Mouse (Mus musculus) midbrain, embryonic 12.5 days (tissue): ENCODE results near the gene Gm10282. TPM values are rescaled to one million over a fixed set of nuclear protein-coding genes. Genes with fewer than 3 reads are reported as not detected.

Experiments used
- ATAC-seq: fragments of 200-750 bp; cut with Nextera tagmentation; 2 replicates; pipeline ENCODE4 v1.8.0; 2017; ENCODE audit warnings: low read depth, moderate TSS enrichment, moderate library complexity; ENCODE audit not compliant: low FRiP score
- H3K27ac ChIP-seq: fragments of 300-500 bp; sonication (generic); replicated peaks from 2 replicates; pipeline ENCODE4 v1.5.1; 2016; ENCODE audit warnings: mild to moderate bottlenecking
- H3K27me3 ChIP-seq: fragments of 300-500 bp; sonication (generic); 2 replicates; pipeline ENCODE4 v1.6.1; 2016; ENCODE audit warnings: mild to moderate bottlenecking
- H3K36me3 ChIP-seq: fragments of 300-500 bp; sonication (generic); 2 replicates; pipeline ENCODE4 v1.6.1; 2016
- H3K4me1 ChIP-seq: fragments of 300-500 bp; sonication (generic); 2 replicates; pipeline ENCODE4 v1.6.1; 2016
- H3K4me2 ChIP-seq: fragments of 300-500 bp; sonication (generic); replicated peaks from 2 replicates; pipeline ENCODE4 v1.6.1; 2016; ENCODE audit warnings: mild to moderate bottlenecking, moderate library complexity
- H3K4me3 ChIP-seq: fragments of 300-500 bp; sonication (generic); 2 replicates; pipeline ENCODE4 v1.5.1; 2016; ENCODE audit warnings: mild to moderate bottlenecking
- H3K9ac ChIP-seq: fragments of 300-500 bp; sonication (generic); replicated peaks from 2 replicates; pipeline ENCODE4 v1.6.1; 2016; ENCODE audit warnings: mild to moderate bottlenecking, moderate library complexity
- H3K9me3 ChIP-seq: fragments of 300-500 bp; sonication (generic); 2 replicates; pipeline ENCODE4 v1.6.1; 2016; ENCODE audit warnings: mild to moderate bottlenecking
- WGBS: fragments of 180-500 bp; shearing (Covaris S2); methylation state at CpG from one replicate; pipeline ENCODE4 v1.1.7; 2016; 5-methylcytosine and 5-hydroxymethylcytosine counted together
- polyA plus RNA-seq: library from polyadenylated mRNA; unstranded; fragments of >200 nt; fragmentation: Nextera tagmentation; extraction: Ambion mirVana; gene quantifications from 2 replicates; pipeline ENCODE4 v1.2.1, GENCODE M21; 2016

Gm10282 gene
- polyA plus RNA-seq, 1 experiment from 2014 or later: 25.7 TPM

DNA sequence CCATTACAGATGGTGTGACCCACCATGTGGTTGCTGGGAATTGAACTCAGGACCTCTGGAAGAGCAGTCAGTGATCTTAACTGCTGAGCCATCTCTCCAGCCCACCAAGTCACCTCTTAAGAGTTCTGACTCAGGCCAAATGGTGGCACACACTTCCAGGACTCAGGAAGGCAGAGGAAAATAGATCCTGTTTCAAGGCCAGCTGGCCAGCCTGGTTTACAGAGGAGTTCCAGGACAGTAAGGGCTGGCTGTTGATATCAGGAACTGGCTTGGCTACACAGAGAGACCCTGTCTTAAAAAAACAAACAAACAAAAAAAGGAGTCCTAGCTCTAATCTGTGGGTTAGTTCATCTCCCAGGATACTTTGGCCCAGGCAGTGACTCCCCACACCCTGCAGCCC lies 32.0 kb upstream of the Gm10282 start:
- Histone ChIP-seq H3K36me3 (peaks cover 66% of the 10 kb centered on the region), H3K4me3 (no peak overlapping the region), H3K9ac (no peak overlapping the region), H3K9me3 (no peaks in the 10 kb centered on the region), H3K27ac (no peak overlapping the region), H3K27me3 (no peaks in the 10 kb centered on the region), H3K4me1 (no peaks in the 10 kb centered on the region), H3K4me2 (no peak overlapping the region)
- no peak for ATAC-seq

GRCm38 (mm10) chr8:72336273-72336672 lies 31.2 kb upstream of the Gm10282 start:
- Histone ChIP-seq H3K4me3 (no peak overlapping the region), H3K9ac (no peak overlapping the region), H3K27me3 (no peaks in the 10 kb centered on the region), H3K27ac (no peak overlapping the region), H3K9me3 (no peaks in the 10 kb centered on the region), H3K36me3 (peaks cover 58% of the 10 kb centered on the region), H3K4me1 (no peaks in the 10 kb centered on the region), H3K4me2 (no peak overlapping the region)
- 88% methylated on average over 2 of the region's 2 CpGs for WGBS
- no peak for ATAC-seq

DNA sequence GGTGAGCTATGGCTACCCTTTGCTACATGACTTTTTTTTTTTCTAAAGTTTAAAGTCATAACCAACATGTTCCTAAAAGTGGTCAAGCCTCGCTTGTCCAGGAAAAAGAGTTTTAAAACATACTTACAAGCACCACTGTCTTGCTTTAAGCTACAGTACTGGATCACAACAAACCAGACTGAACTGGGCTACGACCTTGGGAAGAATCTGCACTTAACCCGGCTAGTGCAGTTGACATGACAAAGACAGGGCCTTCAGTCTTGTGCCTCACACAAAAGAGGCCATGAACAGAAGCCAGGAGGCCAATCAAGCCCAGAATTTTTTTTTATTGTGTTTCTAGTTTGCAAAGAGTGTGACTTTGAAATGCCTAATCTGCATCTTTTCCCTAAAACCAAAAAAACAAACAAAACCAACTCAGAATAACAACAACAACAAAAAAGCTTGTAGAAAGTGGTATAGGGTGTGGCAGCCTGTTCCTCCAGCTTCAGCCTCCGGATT lies 29.1 kb upstream of the Gm10282 start:
- ATAC-seq: no peak
- H3K4me1 ChIP-seq: no peaks in the 10 kb centered on the region
- no peaks in the 10 kb centered on the region for H3K9me3 ChIP-seq
- WGBS: 78% methylated on average over 4 of the region's 4 CpGs
- H3K27ac ChIP-seq: no peak overlapping the region
- H3K4me2 ChIP-seq: no peak overlapping the region
- peaks cover 37% of the 10 kb centered on the region for H3K36me3 ChIP-seq
- no peak overlapping the region for H3K4me3 ChIP-seq
- no peak overlapping the region for H3K9ac ChIP-seq
- no peaks in the 10 kb centered on the region for H3K27me3 ChIP-seq

- Histone ChIP-seq H3K36me3 (peaks cover 31% of the 10 kb centered on the region), H3K4me2 (no peak overlapping the region), H3K27me3 (no peaks in the 10 kb centered on the region), H3K9ac (no peak overlapping the region), H3K9me3 (no peaks in the 10 kb centered on the region), H3K27ac (no peak overlapping the region), H3K4me1 (no peaks in the 10 kb centered on the region), H3K4me3 (no peak overlapping the region)
- ATAC-seq: no peak
- WGBS: 48% methylated on average over 3 of the region's 3 CpGs
These were observed 28.5 kb upstream of the Gm10282 start for GRCm38 (mm10) chr8:72333429-72334143.

GRCm38 (mm10) chr8:72331631-72332030 lies 26.6 kb upstream of the Gm10282 start:
- H3K4me1 ChIP-seq: no peaks in the 10 kb centered on the region
- 89% methylated on average over 4 of the region's 4 CpGs for WGBS
- no peak for ATAC-seq

GRCm38 (mm10) chr8:72330806-72331516 lies 25.9 kb upstream of the Gm10282 start:
- H3K4me1 ChIP-seq: no peaks in the 10 kb centered on the region
- H3K36me3 ChIP-seq: peaks cover 12% of the 10 kb centered on the region
- no peak overlapping the region for H3K4me3 ChIP-seq
- ATAC-seq: no peak
- WGBS: 83% methylated on average over 6 of the region's 6 CpGs
- H3K27me3 ChIP-seq: no peaks in the 10 kb centered on the region
- H3K27ac ChIP-seq: no peak overlapping the region
- H3K4me2 ChIP-seq: no peak overlapping the region
- no peak overlapping the region for H3K9ac ChIP-seq
- H3K9me3 ChIP-seq: no peaks in the 10 kb centered on the region

More at GRCm38 (mm10) chr8:72331631-72332030, 26.6 kb upstream of the Gm10282 start:
- Histone ChIP-seq H3K9ac (no peak overlapping the region), H3K36me3 (peaks cover 15% of the 10 kb centered on the region), H3K27ac (no peak overlapping the region), H3K4me3 (no peak overlapping the region), H3K9me3 (no peaks in the 10 kb centered on the region), H3K4me2 (no peak overlapping the region), H3K27me3 (no peaks in the 10 kb centered on the region)

- H3K27me3 ChIP-seq: 0 out of 2 replicates have a peak, but pooled peaks cover 5% of the 10 kb centered on the region
- 97% methylated on average over 3 of the region's 3 CpGs for WGBS
- no peak for ATAC-seq
These were observed 24.1 kb upstream of the Gm10282 start for GRCm38 (mm10) chr8:72329116-72329515.

DNA sequence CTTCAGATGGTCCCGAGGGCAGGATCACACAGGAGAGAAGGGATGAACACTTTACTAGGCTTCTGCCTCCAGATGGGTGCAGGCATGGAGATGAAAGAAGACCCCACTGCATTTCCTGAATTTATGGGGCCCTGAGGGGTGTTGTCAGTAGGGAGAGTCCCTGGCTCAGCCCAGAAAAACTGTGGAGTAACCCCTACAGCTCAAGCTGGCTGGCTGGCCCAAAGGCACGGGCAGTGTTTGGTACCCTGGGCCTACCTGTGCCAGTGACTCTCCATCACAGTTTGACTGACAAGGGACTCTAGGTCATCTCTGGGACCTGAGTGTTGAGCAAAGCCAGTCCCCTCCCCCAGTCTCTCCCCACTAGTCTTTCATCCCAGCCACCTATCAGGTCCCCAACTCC lies 19.6 kb upstream of the Gm10282 start:
- no peak for ATAC-seq
- peaks cover 4% of the 10 kb centered on the region for H3K4me1 ChIP-seq
- H3K9me3 ChIP-seq: no peaks in the 10 kb centered on the region
- WGBS: 81% methylated on average over 2 of the region's 2 CpGs
- peaks cover 43% of the 10 kb centered on the region for H3K27me3 ChIP-seq
- no peak overlapping the region for H3K27ac ChIP-seq
- H3K36me3 ChIP-seq: no peaks in the 10 kb centered on the region
- no peak overlapping the region for H3K4me2 ChIP-seq
- H3K4me3 ChIP-seq: no peak overlapping the region
- H3K9ac ChIP-seq: no peak overlapping the region

More at GRCm38 (mm10) chr8:72329116-72329515, 24.1 kb upstream of the Gm10282 start:
- Histone ChIP-seq H3K27ac (no peak overlapping the region), H3K9ac (no peak overlapping the region), H3K36me3 (no peaks in the 10 kb centered on the region), H3K4me2 (no peak overlapping the region), H3K4me3 (no peak overlapping the region), H3K4me1 (no peaks in the 10 kb centered on the region), H3K9me3 (no peaks in the 10 kb centered on the region)

GRCm38 (mm10) chr8:72324036-72324706 lies 19.1 kb upstream of the Gm10282 start:
- 90% methylated on average over 10 of the region's 10 CpGs for WGBS
- ATAC-seq: no peak

GRCm38 (mm10) chr8:72323131-72323725 lies 18.2 kb upstream of the Gm10282 start:
- Histone ChIP-seq H3K4me1 (peaks cover 14% of the 10 kb centered on the region), H3K9ac (no peak overlapping the region), H3K36me3 (no peaks in the 10 kb centered on the region), H3K9me3 (no peaks in the 10 kb centered on the region), H3K4me2 (no peak overlapping the region), H3K4me3 (no peak overlapping the region), H3K27me3 (peaks cover 57% of the 10 kb centered on the region), H3K27ac (no peak overlapping the region)
- 68% methylated on average over 6 of the region's 6 CpGs for WGBS
- ATAC-seq: no peak

More at GRCm38 (mm10) chr8:72324036-72324706, 19.1 kb upstream of the Gm10282 start:
- no peak overlapping the region for H3K27ac ChIP-seq
- H3K4me1 ChIP-seq: peaks cover 10% of the 10 kb centered on the region
- peaks cover 49% of the 10 kb centered on the region for H3K27me3 ChIP-seq
- H3K4me3 ChIP-seq: no peak overlapping the region
- no peaks in the 10 kb centered on the region for H3K36me3 ChIP-seq
- H3K9ac ChIP-seq: no peak overlapping the region
- no peak overlapping the region for H3K4me2 ChIP-seq
- no peaks in the 10 kb centered on the region for H3K9me3 ChIP-seq

- WGBS: 77% methylated on average over 7 of the region's 7 CpGs
- H3K27ac ChIP-seq: no peak overlapping the region
- no peak overlapping the region for H3K4me3 ChIP-seq
- no peak overlapping the region for H3K4me2 ChIP-seq
- peaks cover 62% of the 10 kb centered on the region for H3K27me3 ChIP-seq
- no peaks in the 10 kb centered on the region for H3K36me3 ChIP-seq
- no peak for ATAC-seq
- no peaks in the 10 kb centered on the region for H3K9me3 ChIP-seq
- H3K9ac ChIP-seq: no peak overlapping the region
- peaks cover 14% of the 10 kb centered on the region for H3K4me1 ChIP-seq
These were observed 17.4 kb upstream of the Gm10282 start for GRCm38 (mm10) chr8:72322471-72322889.
